Mouse (Mus musculus) MEL (cell line): Measurements from ENCODE around the gene C2cd4a. TPM values are rescaled to one million over a fixed set of nuclear protein-coding genes. Genes with fewer than 3 reads are reported as not detected.

Source experiments
- DNase-seq: peaks from one replicate; pipeline ENCODE4 v3.0.0; 2011; ENCODE audit warnings: low read depth, low spot score
- H3K27ac ChIP-seq: 2 replicates; pipeline ENCODE4 v1.5.1; 2012; ENCODE audit warnings: low read depth, mild to moderate bottlenecking, control low read depth, low read length, moderate library complexity; ENCODE audit not compliant: control insufficient read depth
- H3K27me3 ChIP-seq, 2 experiments: fragments of 150-350 bp in 1 of 2; sonication (generic) in 1 of 2; 2 replicates each; pipeline ENCODE4 v1.6.1; 2012; ENCODE audit warnings: low read length in 2 of 2, mild to moderate bottlenecking in 2 of 2, improper control_type of control experiment in 1 of 2, moderate library complexity in 1 of 2; ENCODE audit not compliant: insufficient read depth in 2 of 2, control insufficient read depth in 1 of 2
- H3K36me3 ChIP-seq, 2 experiments: 2 replicates each; pipeline ENCODE4 v1.6.1; 2012 to 2014; ENCODE audit warnings: low read length in 2 of 2, improper control_type of control experiment in 1 of 2, inconsistent platforms in 1 of 2, mild to moderate bottlenecking in 1 of 2; ENCODE audit not compliant: insufficient read depth in 2 of 2, control insufficient read depth in 1 of 2
- H3K4me1 ChIP-seq, 2 experiments: fragments of 150-350 bp in 1 of 2; sonication (generic) in 1 of 2; 2 replicates each; pipeline ENCODE4 v1.6.1; 2012; ENCODE audit warnings: low read length in 2 of 2, improper control_type of control experiment in 1 of 2, mild to moderate bottlenecking in 1 of 2; ENCODE audit not compliant: insufficient read depth in 2 of 2, control insufficient read depth in 1 of 2
- H3K4me3 ChIP-seq, 2 experiments: fragments of 150-350 bp in 1 of 2; sonication (generic) in 1 of 2; 2 replicates each; pipeline ENCODE4 v1.5.1; 2012; ENCODE audit warnings: low read depth in 2 of 2, low read length in 2 of 2, mild to moderate bottlenecking in 2 of 2, moderate library complexity in 2 of 2, control low read depth in 1 of 2, improper control_type of control experiment in 1 of 2; ENCODE audit not compliant: control insufficient read depth in 1 of 2, insufficient read depth in 1 of 2
- H3K79me2 ChIP-seq: 2 replicates; pipeline ENCODE4 v1.6.1; 2012; ENCODE audit warnings: mild to moderate bottlenecking, low read length, moderate library complexity; ENCODE audit not compliant: control insufficient read depth, poor library complexity, insufficient read depth
- H3K9ac ChIP-seq: 2 replicates; pipeline ENCODE4 v1.6.1; 2012; ENCODE audit warnings: low read depth, mild to moderate bottlenecking, control low read depth, low read length, moderate library complexity; ENCODE audit not compliant: control insufficient read depth, poor library complexity, severe bottlenecking
- H3K9me3 ChIP-seq: fragments of 150-350 bp; sonication (generic); replicated peaks from 2 replicates; pipeline ENCODE4 v1.6.1; 2012; ENCODE audit warnings: mild to moderate bottlenecking, low read length, improper control_type of control experiment, moderate library complexity; ENCODE audit not compliant: insufficient read depth
- BHLHE40 ChIP-seq: IDR thresholded peaks from 2 replicates; pipeline ENCODE4 v1.6.1; 2012; ENCODE audit warnings: low read depth, mild to moderate bottlenecking, inconsistent platforms, low read length, improper control_type of control experiment, borderline replicate concordance
- CHD1 ChIP-seq: IDR thresholded peaks from 2 replicates; pipeline ENCODE4 v1.6.1; 2012; ENCODE audit warnings: low read depth, mild to moderate bottlenecking, inconsistent platforms, low read length, improper control_type of control experiment
- CHD2 ChIP-seq: IDR thresholded peaks from 2 replicates; pipeline ENCODE4 v1.6.1; 2011; ENCODE audit warnings: low read length, improper control_type of control experiment
- CTCF ChIP-seq, 3 experiments: IDR thresholded peaks in 2 of 3; conservative IDR thresholded peaks in 1 of 3; 2 replicates each; pipeline ENCODE4 v1.5.1; 2011 to 2012; ENCODE audit warnings: low read length in 3 of 3, low read depth in 2 of 3, mild to moderate bottlenecking in 2 of 3, improper control_type of control experiment in 1 of 3, inconsistent platforms in 1 of 3, mixed read lengths in 1 of 3, moderate library complexity in 1 of 3; ENCODE audit not compliant: control insufficient read depth in 1 of 3, insufficient read depth in 1 of 3, poor library complexity in 1 of 3, severe bottlenecking in 1 of 3
- ELF1 ChIP-seq: IDR thresholded peaks from 2 replicates; pipeline ENCODE4 v1.6.1; 2014; ENCODE audit warnings: low read depth, mild to moderate bottlenecking, inconsistent platforms, low read length, improper control_type of control experiment, moderate library complexity
- EP300 ChIP-seq, 2 experiments: IDR thresholded peaks; 2 replicates each; pipeline ENCODE4 v1.6.1; 2011; ENCODE audit warnings: improper control_type of control experiment in 2 of 2, low read length in 2 of 2, low read depth in 1 of 2, mild to moderate bottlenecking in 1 of 2
- ETS1 ChIP-seq: IDR thresholded peaks from 2 replicates; pipeline ENCODE4 v1.6.1; 2012; ENCODE audit warnings: low read depth, mild to moderate bottlenecking, inconsistent platforms, low read length, improper control_type of control experiment, moderate library complexity
- GATA1 ChIP-seq: IDR thresholded peaks from 2 replicates; pipeline ENCODE4 v1.6.1; 2011; ENCODE audit warnings: low read depth, low read length, improper control_type of control experiment
- HCFC1 ChIP-seq: IDR thresholded peaks from 2 replicates; pipeline ENCODE4 v1.6.1; 2012; ENCODE audit warnings: low read depth, mild to moderate bottlenecking, inconsistent platforms, low read length, improper control_type of control experiment, moderate library complexity
- KAT2A ChIP-seq: conservative IDR thresholded peaks from 2 replicates; pipeline ENCODE4 v1.6.1; 2012; ENCODE audit warnings: low read depth, low read length, improper control_type of control experiment, inconsistent platforms
- MAFK ChIP-seq: IDR thresholded peaks from 2 replicates; pipeline ENCODE4 v1.6.1; 2011; ENCODE audit warnings: low read depth, mild to moderate bottlenecking, low read length, improper control_type of control experiment, borderline replicate concordance
- MAZ ChIP-seq: IDR thresholded peaks from 2 replicates; pipeline ENCODE4 v1.6.1; 2012; ENCODE audit warnings: low read depth, mild to moderate bottlenecking, inconsistent platforms, low read length, improper control_type of control experiment
- MYB ChIP-seq: IDR thresholded peaks from 2 replicates; pipeline ENCODE4 v1.6.1; 2011; ENCODE audit warnings: mild to moderate bottlenecking, low read depth, low read length, improper control_type of control experiment
- NELFE ChIP-seq: IDR thresholded peaks from 2 replicates; pipeline ENCODE4 v1.6.1; 2011; ENCODE audit warnings: low read depth, low read length, improper control_type of control experiment
- POLR2AphosphoS2 ChIP-seq: IDR thresholded peaks from 2 replicates; pipeline ENCODE4 v1.6.1; 2011; ENCODE audit warnings: low read length, improper control_type of control experiment
- TBP ChIP-seq: IDR thresholded peaks from 2 replicates; pipeline ENCODE4 v1.8.0; 2011; ENCODE audit warnings: low read depth, low read length, improper control_type of control experiment
- TCF12 ChIP-seq: IDR thresholded peaks from 2 replicates; pipeline ENCODE4 v1.6.1; 2014; ENCODE audit warnings: low read depth, mild to moderate bottlenecking, inconsistent platforms, low read length, improper control_type of control experiment, moderate library complexity
- USF2 ChIP-seq, 2 experiments: IDR thresholded peaks; 2 replicates each; pipeline ENCODE4 v1.6.1; 2011 to 2012; ENCODE audit warnings: improper control_type of control experiment in 2 of 2, low read length in 2 of 2, borderline replicate concordance in 1 of 2, inconsistent platforms in 1 of 2, low read depth in 1 of 2, mild to moderate bottlenecking in 1 of 2; ENCODE audit not compliant: insufficient read depth in 1 of 2
- ZKSCAN1 ChIP-seq: IDR thresholded peaks from 2 replicates; pipeline ENCODE4 v1.6.1; 2012; ENCODE audit warnings: low read depth, mild to moderate bottlenecking, inconsistent platforms, low read length, improper control_type of control experiment, moderate library complexity
- polyA plus RNA-seq, 2 experiments: library from polyadenylated mRNA; stranded (reverse) in 1 of 2; unstranded in 1 of 2; fragments of >175 nt in 1 of 2; fragments of >200 nt in 1 of 2; gene quantifications; 2 replicates each; pipeline versions ENCODE4 v1.2.1 to v1.2.4; 2012; ENCODE audit warnings: low replicate concordance in 2 of 2, low read depth in 1 of 2; ENCODE audit not compliant: insufficient read length in 2 of 2, insufficient read depth in 1 of 2, missing spikeins in 1 of 2
- total RNA-seq: library from RNA; depleted of rRNA; stranded (reverse); fragments of 300-350 nt; gene quantifications from 2 replicates; pipeline ENCODE4 v1.2.3, GENCODE M21; 2012; rRNA removed

Gene C2cd4a
- total and polyA plus RNA-seq, 3 experiments: not detected

GRCm38 (mm10) chr9:67782786-67783185 is 49.3 kb downstream of the C2cd4a start:
- no peak for DNase-seq
- no peak overlapping the region for H3K4me3 ChIP-seq
- no peaks in the 10 kb centered on the region for H3K79me2 ChIP-seq
- no peaks in the 10 kb centered on the region for H3K27me3 ChIP-seq
- H3K9ac ChIP-seq: no peak overlapping the region
- no peaks in the 10 kb centered on the region for H3K36me3 ChIP-seq
- H3K4me1 ChIP-seq: no peaks in the 10 kb centered on the region
- TF ChIP-seq MYB: no peak
- no peak for TF ChIP-seq CTCF (IDR thresholded peaks at IDR 0.05 in 2 of 3, conservative IDR thresholded peaks at IDR 0.05 in 1 of 3; ENCODE audit: control insufficient read depth in 1 of 3, insufficient read depth in 1 of 3, low read depth in 2 of 3, low read length in 3 of 3, poor library complexity in 1 of 3, severe bottlenecking in 1 of 3)
- TF ChIP-seq ZKSCAN1: no peak
- no peak for TF ChIP-seq ELF1
- no peak for TF ChIP-seq TCF12
- no peak for TF ChIP-seq MAZ
- no peak for TF ChIP-seq ETS1
- TF ChIP-seq BHLHE40: no peak
- TF ChIP-seq TBP: no peak
- TF ChIP-seq GATA1: no peak
- no peak for TF ChIP-seq MAFK
- no peak for TF ChIP-seq CHD1
- no peak for TF ChIP-seq HCFC1
- no peak for TF ChIP-seq CHD2
- no peak for TF ChIP-seq KAT2A
- TF ChIP-seq EP300 (IDR thresholded peaks at IDR 0.05; ENCODE audit: low read depth in 1 of 2, low read length in 2 of 2): no peak
- TF ChIP-seq POLR2AphosphoS2: no peak
- TF ChIP-seq NELFE: no peak
- no peak for TF ChIP-seq USF2 (IDR thresholded peaks at IDR 0.05; ENCODE audit: borderline replicate concordance in 1 of 2, insufficient read depth in 1 of 2, low read depth in 1 of 2, low read length in 2 of 2)
- no peak overlapping the region for H3K27ac ChIP-seq
- no peaks in the 10 kb centered on the region for H3K9me3 ChIP-seq

Other genes with a start within 250 kb of the C2cd4a start
- not detected in 2 replicates for gene C2cd4b, start 72.9 kb downstream of the C2cd4a start, total RNA-seq
- gene C2cd4b, start 72.9 kb downstream of the C2cd4a start, polyA plus RNA-seq: not detected
- gene Vps13c, start 8.1 kb upstream of the C2cd4a start, total RNA-seq: 14.6 and 18.3 TPM in 2 replicates
- gene Vps13c, start 8.1 kb upstream of the C2cd4a start, polyA plus RNA-seq: 10 to 100 TPM in 1 of 2 experiments, not detected in 1; 28.3 TPM